Mouse (Mus musculus): ENCODE results near the gene Crybb1.

DNA sequence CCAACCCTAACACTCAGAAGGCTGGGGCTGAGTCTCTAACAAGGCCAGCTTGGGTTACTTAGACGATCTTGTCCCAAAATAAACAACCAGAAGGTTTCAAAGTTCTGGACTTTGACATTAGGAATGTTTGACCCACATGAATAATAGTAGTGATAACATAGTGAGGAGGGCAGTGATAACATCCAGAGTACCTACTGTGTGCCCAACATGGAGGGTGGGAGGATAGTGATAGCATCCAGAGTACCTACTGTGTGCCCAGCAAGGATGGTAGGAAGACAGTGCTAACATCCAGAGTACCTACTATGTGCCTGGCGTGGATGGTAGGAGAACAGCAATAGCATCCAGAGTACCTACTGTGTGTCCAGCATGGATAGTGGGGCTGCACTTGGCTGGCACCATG, 38.2 kb downstream of the Crybb1 start:
- no peak for TF ChIP-seq POLR2A (IDR thresholded peaks at IDR 0.05; ENCODE audit: extremely low read depth, insufficient read depth, low read length)
- TF ChIP-seq CTCF (IDR thresholded peaks at IDR 0.05; ENCODE audit: low read depth, low read length), result no peak
